Mouse (Mus musculus) left cerebral cortex, adult 6 months (tissue): ENCODE data around the gene Akirin2. TPM values are rescaled to one million over a fixed set of nuclear protein-coding genes. Genes with fewer than 3 reads are reported as not detected.

Source experiments
- long read RNA-seq, 2 experiments: library from polyadenylated mRNA; unstranded; transcript quantifications; one replicate each; pipeline ENCODE4 v2.0.0; 2019 to 2020
- polyA plus RNA-seq: library from polyadenylated mRNA; unstranded; fragments of <200 nt; fragmentation: Nextera tagmentation; gene quantifications from 2 replicates; pipeline ENCODE4 v1.2.3, GENCODE M21; 2021

The Akirin2 gene
- 14.2 and 80.5 TPM in 2 replicates for polyA plus RNA-seq
- long read RNA-seq, experiment 1, transcript Akirin2-201 (5 exons, 1,397 nt): major isoform, 24 of 27 reads
- long read RNA-seq, experiment 1, partial matches to known transcripts: 2 of 27 reads
- long read RNA-seq, experiment 1, other reads (novel, unspliced or antisense): 1 of 27 reads
- long read RNA-seq, experiment 2, transcript Akirin2-201 (5 exons, 1,397 nt): major isoform, 7 of 21 reads
- long read RNA-seq, experiment 2, partial matches to known transcripts: 14 of 21 reads
- long read RNA-seq, experiment 2, other reads (novel, unspliced or antisense): 0 of 21 reads

DNA sequence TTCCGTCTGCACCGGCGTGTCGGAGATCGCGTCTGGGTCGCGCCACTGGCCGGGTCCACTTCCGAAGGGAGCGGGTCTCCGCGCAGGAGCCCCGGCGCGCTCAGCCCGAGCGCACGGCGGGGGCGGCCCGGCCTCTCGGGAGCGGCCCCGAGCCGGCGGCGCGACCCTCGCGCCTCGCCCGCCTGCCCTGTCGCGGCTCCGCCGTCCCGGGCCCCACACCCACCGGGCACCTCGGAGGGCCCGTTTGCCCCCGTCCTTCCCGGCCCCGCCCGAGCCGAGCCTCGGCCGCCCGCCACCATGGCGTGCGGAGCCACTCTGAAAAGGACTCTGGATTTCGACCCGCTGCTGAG is at the start of gene Akirin2:
Gene Akirin2 (plus strand): TSS at position 190 of the 350 bp plus-strand sequence.

DNA sequence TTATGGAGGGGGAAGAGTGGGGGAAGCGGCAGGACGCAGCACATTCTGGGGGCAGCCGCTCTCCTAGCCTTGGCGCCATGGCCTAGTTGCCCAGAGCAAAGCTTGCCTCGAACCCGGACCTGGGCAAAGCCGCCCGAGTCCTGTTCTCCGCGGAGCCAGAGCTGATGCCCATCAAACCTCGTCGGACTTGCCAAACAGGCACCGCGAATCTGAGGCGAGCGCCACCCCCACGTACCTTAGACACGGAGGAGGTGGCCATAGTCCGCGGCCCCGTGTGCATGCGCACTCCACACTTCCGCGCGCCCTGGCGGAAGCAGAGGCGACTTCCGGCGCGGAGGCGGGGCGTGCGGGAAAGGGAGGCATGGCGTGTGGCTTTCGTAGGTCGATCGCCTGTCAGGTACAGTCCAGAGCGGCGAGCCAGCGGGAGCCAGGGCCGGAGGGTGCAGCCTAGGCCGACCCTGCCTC is 63.9 kb downstream of the Akirin2 start, which contains the start of the genes Orc3 and Rars2:
Gene Orc3 (minus strand): TSS at position 315 of the 465 bp plus-strand sequence.
Gene Rars2 (plus strand): TSS at position 328 of the 465 bp plus-strand sequence.

Other genes starting within 250 kb of the Akirin2 start
- gene Orc3, start 64.0 kb downstream of the Akirin2 start, polyA plus RNA-seq: 28.7 and 32.6 TPM in 2 replicates
- gene Rars2, start 64.0 kb downstream of the Akirin2 start, polyA plus RNA-seq: 21.5 and 23.7 TPM in 2 replicates
- 21.6 and 29.6 TPM in 2 replicates for gene Slc35a1, start 136.5 kb downstream of the Akirin2 start, polyA plus RNA-seq
- gene Cfap206, start 179.3 kb downstream of the Akirin2 start, polyA plus RNA-seq: 2.2 and 2.9 TPM in 2 replicates
- gene Gm136, start 205.3 kb downstream of the Akirin2 start, polyA plus RNA-seq: 0.21 TPM in 1 of 2 replicates, not detected in the other
- 83.1 and 88.1 TPM in 2 replicates for gene Smim8, start 227.5 kb downstream of the Akirin2 start, polyA plus RNA-seq